Mouse (Mus musculus) MEL (cell line): ENCODE data around the gene Rabl2. TPM values are rescaled to one million over a fixed set of nuclear protein-coding genes. Genes with fewer than 3 reads are reported as not detected.

Source experiments
- DNase-seq: peaks from one replicate; pipeline ENCODE4 v3.0.0; 2011; ENCODE audit warnings: low read depth, low spot score
- H3K27ac ChIP-seq: 2 replicates; pipeline ENCODE4 v1.5.1; 2012; ENCODE audit warnings: low read depth, mild to moderate bottlenecking, control low read depth, low read length, moderate library complexity; ENCODE audit not compliant: control insufficient read depth
- H3K27me3 ChIP-seq, 2 experiments: fragments of 150-350 bp in 1 of 2; sonication (generic) in 1 of 2; 2 replicates each; pipeline ENCODE4 v1.6.1; 2012; ENCODE audit warnings: low read length in 2 of 2, mild to moderate bottlenecking in 2 of 2, improper control_type of control experiment in 1 of 2, moderate library complexity in 1 of 2; ENCODE audit not compliant: insufficient read depth in 2 of 2, control insufficient read depth in 1 of 2
- H3K36me3 ChIP-seq, 2 experiments: 2 replicates each; pipeline ENCODE4 v1.6.1; 2012 to 2014; ENCODE audit warnings: low read length in 2 of 2, improper control_type of control experiment in 1 of 2, inconsistent platforms in 1 of 2, mild to moderate bottlenecking in 1 of 2; ENCODE audit not compliant: insufficient read depth in 2 of 2, control insufficient read depth in 1 of 2
- H3K4me1 ChIP-seq, 2 experiments: fragments of 150-350 bp in 1 of 2; sonication (generic) in 1 of 2; 2 replicates each; pipeline ENCODE4 v1.6.1; 2012; ENCODE audit warnings: low read length in 2 of 2, improper control_type of control experiment in 1 of 2, mild to moderate bottlenecking in 1 of 2; ENCODE audit not compliant: insufficient read depth in 2 of 2, control insufficient read depth in 1 of 2
- H3K4me3 ChIP-seq, 2 experiments: fragments of 150-350 bp in 1 of 2; sonication (generic) in 1 of 2; 2 replicates each; pipeline ENCODE4 v1.5.1; 2012; ENCODE audit warnings: low read depth in 2 of 2, low read length in 2 of 2, mild to moderate bottlenecking in 2 of 2, moderate library complexity in 2 of 2, control low read depth in 1 of 2, improper control_type of control experiment in 1 of 2; ENCODE audit not compliant: control insufficient read depth in 1 of 2, insufficient read depth in 1 of 2
- H3K79me2 ChIP-seq: 2 replicates; pipeline ENCODE4 v1.6.1; 2012; ENCODE audit warnings: mild to moderate bottlenecking, low read length, moderate library complexity; ENCODE audit not compliant: control insufficient read depth, poor library complexity, insufficient read depth
- H3K9ac ChIP-seq: 2 replicates; pipeline ENCODE4 v1.6.1; 2012; ENCODE audit warnings: low read depth, mild to moderate bottlenecking, control low read depth, low read length, moderate library complexity; ENCODE audit not compliant: control insufficient read depth, poor library complexity, severe bottlenecking
- H3K9me3 ChIP-seq: fragments of 150-350 bp; sonication (generic); replicated peaks from 2 replicates; pipeline ENCODE4 v1.6.1; 2012; ENCODE audit warnings: mild to moderate bottlenecking, low read length, improper control_type of control experiment, moderate library complexity; ENCODE audit not compliant: insufficient read depth
- CHD1 ChIP-seq: IDR thresholded peaks from 2 replicates; pipeline ENCODE4 v1.6.1; 2012; ENCODE audit warnings: low read depth, mild to moderate bottlenecking, inconsistent platforms, low read length, improper control_type of control experiment
- CHD2 ChIP-seq: IDR thresholded peaks from 2 replicates; pipeline ENCODE4 v1.6.1; 2011; ENCODE audit warnings: low read length, improper control_type of control experiment
- CTCF ChIP-seq, 3 experiments: IDR thresholded peaks in 2 of 3; conservative IDR thresholded peaks in 1 of 3; 2 replicates each; pipeline ENCODE4 v1.5.1; 2011 to 2012; ENCODE audit warnings: low read length in 3 of 3, low read depth in 2 of 3, mild to moderate bottlenecking in 2 of 3, improper control_type of control experiment in 1 of 3, inconsistent platforms in 1 of 3, mixed read lengths in 1 of 3, moderate library complexity in 1 of 3; ENCODE audit not compliant: control insufficient read depth in 1 of 3, insufficient read depth in 1 of 3, poor library complexity in 1 of 3, severe bottlenecking in 1 of 3
- E2F4 ChIP-seq: IDR thresholded peaks from 2 replicates; pipeline ENCODE4 v1.6.1; 2011; ENCODE audit warnings: low read depth, low read length, improper control_type of control experiment, borderline replicate concordance
- ELF1 ChIP-seq: IDR thresholded peaks from 2 replicates; pipeline ENCODE4 v1.6.1; 2014; ENCODE audit warnings: low read depth, mild to moderate bottlenecking, inconsistent platforms, low read length, improper control_type of control experiment, moderate library complexity
- EP300 ChIP-seq, 2 experiments: IDR thresholded peaks; 2 replicates each; pipeline ENCODE4 v1.6.1; 2011; ENCODE audit warnings: improper control_type of control experiment in 2 of 2, low read length in 2 of 2, low read depth in 1 of 2, mild to moderate bottlenecking in 1 of 2
- ETS1 ChIP-seq: IDR thresholded peaks from 2 replicates; pipeline ENCODE4 v1.6.1; 2012; ENCODE audit warnings: low read depth, mild to moderate bottlenecking, inconsistent platforms, low read length, improper control_type of control experiment, moderate library complexity
- GABPA ChIP-seq: IDR thresholded peaks from 2 replicates; pipeline ENCODE4 v1.6.1; 2012; ENCODE audit warnings: low read depth, mild to moderate bottlenecking, inconsistent platforms, low read length, improper control_type of control experiment, moderate library complexity
- GATA1 ChIP-seq: IDR thresholded peaks from 2 replicates; pipeline ENCODE4 v1.6.1; 2011; ENCODE audit warnings: low read depth, low read length, improper control_type of control experiment
- HCFC1 ChIP-seq: IDR thresholded peaks from 2 replicates; pipeline ENCODE4 v1.6.1; 2012; ENCODE audit warnings: low read depth, mild to moderate bottlenecking, inconsistent platforms, low read length, improper control_type of control experiment, moderate library complexity
- JUND ChIP-seq: IDR thresholded peaks from 2 replicates; pipeline ENCODE4 v1.6.1; 2011; ENCODE audit warnings: low read depth, mild to moderate bottlenecking, improper control_type of control experiment, low read length
- MAFK ChIP-seq: IDR thresholded peaks from 2 replicates; pipeline ENCODE4 v1.6.1; 2011; ENCODE audit warnings: low read depth, mild to moderate bottlenecking, low read length, improper control_type of control experiment, borderline replicate concordance
- MAZ ChIP-seq: IDR thresholded peaks from 2 replicates; pipeline ENCODE4 v1.6.1; 2012; ENCODE audit warnings: low read depth, mild to moderate bottlenecking, inconsistent platforms, low read length, improper control_type of control experiment
- MEF2A ChIP-seq: IDR thresholded peaks from 2 replicates; pipeline ENCODE4 v1.6.1; 2014; ENCODE audit warnings: low read depth, mild to moderate bottlenecking, inconsistent platforms, low read length, improper control_type of control experiment; ENCODE audit not compliant: poor library complexity, insufficient replicate concordance, severe bottlenecking; ENCODE audit errors: extremely low read depth
- MXI1 ChIP-seq: IDR thresholded peaks from 2 replicates; pipeline ENCODE4 v1.6.1; 2011; ENCODE audit warnings: mild to moderate bottlenecking, low read depth, low read length, improper control_type of control experiment
- NELFE ChIP-seq: IDR thresholded peaks from 2 replicates; pipeline ENCODE4 v1.6.1; 2011; ENCODE audit warnings: low read depth, low read length, improper control_type of control experiment
- NRF1 ChIP-seq: IDR thresholded peaks from 2 replicates; pipeline ENCODE4 v1.6.1; 2014; ENCODE audit warnings: low read depth, mild to moderate bottlenecking, inconsistent platforms, low read length, improper control_type of control experiment, moderate library complexity; ENCODE audit not compliant: poor library complexity, insufficient read depth, severe bottlenecking
- POLR2A ChIP-seq, 2 experiments: IDR thresholded peaks; 2 replicates each; pipeline ENCODE4 v1.6.1; 2011 to 2012; ENCODE audit warnings: low read length in 2 of 2, mild to moderate bottlenecking in 2 of 2, control low read depth in 1 of 2, improper control_type of control experiment in 1 of 2, low read depth in 1 of 2, moderate library complexity in 1 of 2; ENCODE audit not compliant: control insufficient read depth in 1 of 2, insufficient read depth in 1 of 2, poor library complexity in 1 of 2
- POLR2AphosphoS2 ChIP-seq: IDR thresholded peaks from 2 replicates; pipeline ENCODE4 v1.6.1; 2011; ENCODE audit warnings: low read length, improper control_type of control experiment
- RAD21 ChIP-seq: IDR thresholded peaks from 2 replicates; pipeline ENCODE4 v1.6.1; 2011; ENCODE audit warnings: mild to moderate bottlenecking, low read depth, low read length, improper control_type of control experiment
- RCOR1 ChIP-seq: IDR thresholded peaks from 2 replicates; pipeline ENCODE4 v1.6.1; 2012; ENCODE audit warnings: low read depth, mild to moderate bottlenecking, inconsistent platforms, low read length, improper control_type of control experiment
- SIN3A ChIP-seq: IDR thresholded peaks from 2 replicates; pipeline ENCODE4 v1.6.1; 2012; ENCODE audit warnings: low read length, improper control_type of control experiment, inconsistent platforms
- SMC3 ChIP-seq: IDR thresholded peaks from 2 replicates; pipeline ENCODE4 v1.6.1; 2011; ENCODE audit warnings: low read depth, low read length, improper control_type of control experiment
- UBTF ChIP-seq: IDR thresholded peaks from 2 replicates; pipeline ENCODE4 v1.6.1; 2012; ENCODE audit warnings: low read depth, mild to moderate bottlenecking, inconsistent platforms, low read length, improper control_type of control experiment, moderate library complexity, borderline replicate concordance; ENCODE audit not compliant: insufficient read depth
- USF1 ChIP-seq: IDR thresholded peaks from 2 replicates; pipeline ENCODE4 v1.6.1; 2014; ENCODE audit warnings: low read depth, mild to moderate bottlenecking, inconsistent platforms, low read length, improper control_type of control experiment, moderate library complexity
- ZC3H11A ChIP-seq: IDR thresholded peaks from 2 replicates; pipeline ENCODE4 v1.6.1; 2012; ENCODE audit warnings: low read depth, mild to moderate bottlenecking, inconsistent platforms, low read length, improper control_type of control experiment
- ZMIZ1 ChIP-seq: IDR thresholded peaks from 2 replicates; pipeline ENCODE4 v1.6.1; 2012; ENCODE audit warnings: low read depth, mild to moderate bottlenecking, inconsistent platforms, low read length, improper control_type of control experiment, moderate library complexity
- polyA plus RNA-seq, 2 experiments: library from polyadenylated mRNA; stranded (reverse) in 1 of 2; unstranded in 1 of 2; fragments of >175 nt in 1 of 2; fragments of >200 nt in 1 of 2; gene quantifications; 2 replicates each; pipeline versions ENCODE4 v1.2.1 to v1.2.4; 2012; ENCODE audit warnings: low replicate concordance in 2 of 2, low read depth in 1 of 2; ENCODE audit not compliant: insufficient read length in 2 of 2, insufficient read depth in 1 of 2, missing spikeins in 1 of 2
- total RNA-seq: library from RNA; depleted of rRNA; stranded (reverse); fragments of 300-350 nt; gene quantifications from 2 replicates; pipeline ENCODE4 v1.2.3, GENCODE M21; 2012

The Rabl2 gene
- total and polyA plus RNA-seq, 3 experiments, result 3.0 to 10.6 TPM; not detected in 1

DNA sequence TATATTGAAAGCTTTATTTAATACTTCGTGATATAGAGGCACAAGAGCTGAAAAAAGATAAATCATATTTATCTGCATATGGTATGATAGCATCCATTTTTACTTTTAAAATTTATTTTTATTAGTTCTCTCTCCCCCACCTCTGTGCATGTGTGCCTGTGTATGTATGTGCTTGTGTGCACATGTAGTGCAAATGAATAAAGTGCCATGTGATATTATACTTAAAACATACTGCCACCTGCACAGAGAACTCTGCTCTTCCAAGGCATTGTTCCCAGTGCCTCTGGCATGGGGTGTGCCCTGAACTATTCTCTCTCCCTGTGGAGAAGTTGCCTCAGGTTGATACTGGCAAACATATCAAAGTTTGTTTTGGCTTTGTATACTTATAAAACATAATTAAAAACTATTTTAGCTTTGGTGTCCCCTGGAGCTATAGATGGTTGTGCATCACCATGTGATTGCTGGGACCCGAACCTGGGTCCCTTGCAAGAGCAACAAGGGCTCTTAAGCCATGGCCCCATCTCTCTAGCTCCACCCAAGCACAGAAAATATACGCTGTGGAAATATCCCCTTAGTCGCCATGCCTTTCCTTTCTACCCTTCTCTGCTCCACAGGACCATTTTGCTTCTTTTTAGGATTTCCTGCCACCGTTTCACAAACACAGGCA is 31.4 kb upstream of the Rabl2 start:
- TF ChIP-seq CTCF (IDR thresholded peaks at IDR 0.05 in 2 of 3, conservative IDR thresholded peaks at IDR 0.05 in 1 of 3; ENCODE audit: control insufficient read depth in 1 of 3, insufficient read depth in 1 of 3, low read depth in 2 of 3, low read length in 3 of 3, poor library complexity in 1 of 3, severe bottlenecking in 1 of 3) (no peak), MEF2A (no peak), E2F4 (no peak), UBTF (no peak), JUND (no peak)
- DNase-seq, result no peak
- H3K27me3 ChIP-seq, result no peaks in the 10 kb centered on the region

DNA sequence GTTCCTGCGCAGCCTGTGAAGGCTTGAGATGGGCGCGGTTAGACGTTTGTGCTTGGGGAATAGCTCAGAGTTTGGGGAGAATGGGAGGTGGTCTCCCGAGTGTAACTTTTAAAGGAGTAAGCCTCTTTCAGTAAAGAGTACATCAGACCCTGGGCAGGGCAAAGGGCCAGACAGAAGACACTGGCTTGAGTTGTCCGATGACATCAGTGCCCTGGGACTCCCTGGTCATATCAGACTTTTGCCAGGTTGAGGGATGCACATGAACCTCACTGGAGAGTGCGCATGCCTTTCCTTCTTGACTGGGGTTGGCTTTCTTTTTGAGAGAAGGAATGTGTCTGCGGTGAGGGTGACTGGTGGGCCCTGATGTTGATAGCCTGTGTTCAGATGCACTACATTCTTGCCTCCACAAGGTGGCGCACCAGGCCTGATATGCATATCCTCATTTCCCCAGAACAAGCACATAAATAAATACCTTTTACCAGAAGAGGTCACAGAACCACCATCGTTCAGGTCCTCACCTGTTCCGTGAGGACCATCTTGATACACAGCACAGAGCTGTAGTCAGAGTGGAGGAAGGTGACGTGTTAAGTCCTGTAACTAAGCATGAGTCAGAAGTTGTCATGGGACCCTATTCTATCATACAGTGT is 30.7 kb upstream of the Rabl2 start:
- no peaks in the 10 kb centered on the region for H3K27me3 ChIP-seq
- H3K9ac ChIP-seq, result no peak overlapping the region
- no peaks in the 10 kb centered on the region for H3K9me3 ChIP-seq
- H3K4me1 ChIP-seq, result no peaks in the 10 kb centered on the region
- DNase-seq, result peak; percentile 74
- H3K36me3 ChIP-seq, result no peaks in the 10 kb centered on the region
- H3K79me2 ChIP-seq, result no peaks in the 10 kb centered on the region
- TF ChIP-seq CHD1 (no peak), ELF1 (no peak), GABPA (no peak), MEF2A (no peak), NELFE (no peak), RAD21 (peak; percentile 75), SMC3 (peak; percentile 69), ZC3H11A (peak; percentile 32; the same call in 1 of the 2 replicates), ZMIZ1 (no peak), SIN3A (no peak), POLR2AphosphoS2 (no peak), HCFC1 (no peak), MXI1 (no peak), GATA1 (no peak), CTCF (IDR thresholded peaks at IDR 0.05 in 2 of 3, conservative IDR thresholded peaks at IDR 0.05 in 1 of 3; ENCODE audit: control insufficient read depth in 1 of 3, insufficient read depth in 1 of 3, low read depth in 2 of 3, low read length in 3 of 3, poor library complexity in 1 of 3, severe bottlenecking in 1 of 3) (peak; percentile 80 to 89 (median 87)), ETS1 (no peak), NRF1 (no peak), MAZ (no peak), CHD2 (no peak), JUND (no peak), MAFK (no peak), E2F4 (no peak), RCOR1 (no peak), EP300 (IDR thresholded peaks at IDR 0.05; ENCODE audit: low read depth in 1 of 2, low read length in 2 of 2) (no peak), POLR2A (IDR thresholded peaks at IDR 0.05; ENCODE audit: control insufficient read depth in 1 of 2, insufficient read depth in 1 of 2, low read depth in 1 of 2, low read length in 2 of 2, poor library complexity in 1 of 2) (no peak), USF1 (no peak)
- TF ChIP-seq, all 39 proteins: peak for 4
- Histone ChIP-seq H3K27ac (no peak overlapping the region), H3K4me3 (no peak overlapping the region)

More for the DNA sequence above, 31.4 kb upstream of the Rabl2 start:
- H3K4me1 ChIP-seq, result no peaks in the 10 kb centered on the region
- H3K27ac ChIP-seq, result no peak overlapping the region
- H3K79me2 ChIP-seq, result no peaks in the 10 kb centered on the region
- H3K9ac ChIP-seq, result no peak overlapping the region
- H3K36me3 ChIP-seq, result no peaks in the 10 kb centered on the region
- no peaks in the 10 kb centered on the region for H3K9me3 ChIP-seq
- H3K4me3 ChIP-seq, result no peak overlapping the region
